Mouse (Mus musculus) olfactory bulb, adult 2 months (tissue): Measurements from ENCODE around the gene Gm42791.

ENCODE experiments used
- CTCF ChIP-seq: fragments of 200-500 bp; IDR thresholded peaks from 2 replicates; pipeline ENCODE4 v1.5.1; 2012; ENCODE audit warnings: low read depth, mild to moderate bottlenecking, low read length, moderate library complexity; ENCODE audit not compliant: insufficient read depth
- POLR2A ChIP-seq: fragments of 200-500 bp; IDR thresholded peaks from 2 replicates; pipeline ENCODE4 v1.6.1; 2012; ENCODE audit warnings: mild to moderate bottlenecking, low read depth, low read length, moderate library complexity; ENCODE audit not compliant: insufficient read depth

- TF ChIP-seq CTCF: no peak
- TF ChIP-seq POLR2A: no peak
Measured at GRCm38 (mm10) chr5:149005083-149005482, 10.1 kb upstream of the Gm42791 start.
